Mouse (Mus musculus): ENCODE data around the gene Apba2. TPM values are rescaled to one million over a fixed set of nuclear protein-coding genes. Genes with fewer than 3 reads are reported as not detected.
A peak's percentile ranks its signal among the peaks of the same experiment; 100 is the strongest.

Gene Apba2
- polyA plus RNA-seq (2012; ENCODE audit: insufficient read depth, insufficient read length, missing spikeins): not detected in 2 replicates

- TF ChIP-seq CTCF (IDR thresholded peaks at IDR 0.05; ENCODE audit: low read depth, low read length) (no peak), POLR2A (IDR thresholded peaks at IDR 0.05; ENCODE audit: borderline replicate concordance, low read depth, low read length) (no peak)
- Histone ChIP-seq H3K4me3 (ENCODE audit: insufficient read depth, low read length) (no peak within 1 kb of the TSS), H3K4me1 (ENCODE audit: control insufficient read depth, insufficient read depth, low read length) (no peaks in the 10 kb centered on the region), H3K27ac (ENCODE audit: insufficient read depth, low read depth, low read length) (no peak within 1 kb of the TSS)
Measured at GRCm38 (mm10) chr7:64501536-64502270, at the start of gene Apba2. Gene Apba2, plus strand, starts transcription at chr7:64501706.

- TF ChIP-seq CTCF (IDR thresholded peaks at IDR 0.05; ENCODE audit: low read depth, low read length) (no peak), POLR2A (IDR thresholded peaks at IDR 0.05; ENCODE audit: borderline replicate concordance, low read depth, low read length) (no peak)
- Histone ChIP-seq H3K4me1 (ENCODE audit: control insufficient read depth, insufficient read depth, low read length) (no peaks in the 10 kb centered on the region), H3K27ac (ENCODE audit: insufficient read depth, low read depth, low read length) (no peak overlapping the region), H3K4me3 (ENCODE audit: insufficient read depth, low read length) (no peak overlapping the region)
Measured at GRCm38 (mm10) chr7:64451861-64452382, 49.6 kb upstream of the Apba2 start.

- Histone ChIP-seq H3K4me3 (ENCODE audit: insufficient read depth, low read length) (no peak overlapping the region), H3K4me1 (ENCODE audit: control insufficient read depth, insufficient read depth, low read length) (no peaks in the 10 kb centered on the region), H3K27ac (ENCODE audit: insufficient read depth, low read depth, low read length) (no peak overlapping the region)
- TF ChIP-seq CTCF (IDR thresholded peaks at IDR 0.05; ENCODE audit: low read depth, low read length) (no peak), POLR2A (IDR thresholded peaks at IDR 0.05; ENCODE audit: borderline replicate concordance, low read depth, low read length) (no peak)
Measured at GRCm38 (mm10) chr7:64452471-64453222, 48.9 kb upstream of the Apba2 start.

- no peak for TF ChIP-seq CTCF (IDR thresholded peaks at IDR 0.05; ENCODE audit: low read depth, low read length)
- no peak for TF ChIP-seq POLR2A (IDR thresholded peaks at IDR 0.05; ENCODE audit: borderline replicate concordance, low read depth, low read length)
- H3K27ac ChIP-seq (ENCODE audit: insufficient read depth, low read depth, low read length): no peak overlapping the region
Measured at GRCm38 (mm10) chr7:64456176-64456575, 45.3 kb upstream of the Apba2 start.

GRCm38 (mm10) chr7:64456676-64457075 is 44.8 kb upstream of the Apba2 start:
- no peak overlapping the region for H3K27ac ChIP-seq (ENCODE audit: insufficient read depth, low read depth, low read length)
- TF ChIP-seq CTCF (IDR thresholded peaks at IDR 0.05; ENCODE audit: low read depth, low read length): no peak
- TF ChIP-seq POLR2A (IDR thresholded peaks at IDR 0.05; ENCODE audit: borderline replicate concordance, low read depth, low read length): no peak
- H3K4me1 ChIP-seq (ENCODE audit: control insufficient read depth, insufficient read depth, low read length): peaks cover 6% of the 10 kb centered on the region
- no peak overlapping the region for H3K4me3 ChIP-seq (ENCODE audit: insufficient read depth, low read length)

More at GRCm38 (mm10) chr7:64456176-64456575, 45.3 kb upstream of the Apba2 start:
- peaks cover 6% of the 10 kb centered on the region for H3K4me1 ChIP-seq (ENCODE audit: control insufficient read depth, insufficient read depth, low read length)
- H3K4me3 ChIP-seq (ENCODE audit: insufficient read depth, low read length): no peak overlapping the region

GRCm38 (mm10) chr7:64457811-64458210 is 43.7 kb upstream of the Apba2 start:
- peaks cover 6% of the 10 kb centered on the region for H3K4me1 ChIP-seq (ENCODE audit: control insufficient read depth, insufficient read depth, low read length)
- TF ChIP-seq CTCF (IDR thresholded peaks at IDR 0.05; ENCODE audit: low read depth, low read length) (no peak), POLR2A (IDR thresholded peaks at IDR 0.05; ENCODE audit: borderline replicate concordance, low read depth, low read length) (no peak)

GRCm38 (mm10) chr7:64497438-64497837 is 4.1 kb upstream of the Apba2 start:
- no peak overlapping the region for H3K27ac ChIP-seq (ENCODE audit: insufficient read depth, low read depth, low read length)
- no peak overlapping the region for H3K4me3 ChIP-seq (ENCODE audit: insufficient read depth, low read length)
- 0 out of 2 replicates have a peak, but pooled peaks have one; percentile 25 for TF ChIP-seq CTCF (IDR thresholded peaks at IDR 0.05; ENCODE audit: low read depth, low read length)
- no peak for TF ChIP-seq POLR2A (IDR thresholded peaks at IDR 0.05; ENCODE audit: borderline replicate concordance, low read depth, low read length)
- no peaks in the 10 kb centered on the region for H3K4me1 ChIP-seq (ENCODE audit: control insufficient read depth, insufficient read depth, low read length)

More at GRCm38 (mm10) chr7:64457811-64458210, 43.7 kb upstream of the Apba2 start:
- no peak overlapping the region for H3K4me3 ChIP-seq (ENCODE audit: insufficient read depth, low read length)
- H3K27ac ChIP-seq (ENCODE audit: insufficient read depth, low read depth, low read length): no peak overlapping the region

GRCm38 (mm10) chr7:64502271-64503180 is 1.0 kb downstream of the Apba2 start:
- TF ChIP-seq CTCF (IDR thresholded peaks at IDR 0.05; ENCODE audit: low read depth, low read length) (no peak), POLR2A (IDR thresholded peaks at IDR 0.05; ENCODE audit: borderline replicate concordance, low read depth, low read length) (no peak)
- no peak overlapping the region for H3K4me3 ChIP-seq (ENCODE audit: insufficient read depth, low read length)
- no peak overlapping the region for H3K27ac ChIP-seq (ENCODE audit: insufficient read depth, low read depth, low read length)
- H3K4me1 ChIP-seq (ENCODE audit: control insufficient read depth, insufficient read depth, low read length): no peaks in the 10 kb centered on the region

GRCm38 (mm10) chr7:64503641-64504040 is 2.1 kb downstream of the Apba2 start:
- Histone ChIP-seq H3K4me1 (ENCODE audit: control insufficient read depth, insufficient read depth, low read length) (no peaks in the 10 kb centered on the region), H3K4me3 (ENCODE audit: insufficient read depth, low read length) (no peak overlapping the region), H3K27ac (ENCODE audit: insufficient read depth, low read depth, low read length) (no peak overlapping the region)
- TF ChIP-seq POLR2A (IDR thresholded peaks at IDR 0.05; ENCODE audit: borderline replicate concordance, low read depth, low read length): no peak
- TF ChIP-seq CTCF (IDR thresholded peaks at IDR 0.05; ENCODE audit: low read depth, low read length): no peak
